Mouse (Mus musculus) neural tube, embryonic 15.5 days (tissue): ENCODE results near the gene Celsr1. TPM values are rescaled to one million over a fixed set of nuclear protein-coding genes. Genes with fewer than 3 reads are reported as not detected.
A peak's percentile ranks its signal among the peaks of the same experiment; 100 is the strongest.

Experiments used
- ATAC-seq: fragments of 200-750 bp; cut with Nextera tagmentation; 2 replicates; pipeline ENCODE4 v1.8.0; 2017; ENCODE audit warnings: mild to moderate bottlenecking, moderate TSS enrichment, moderate library complexity; ENCODE audit not compliant: low FRiP score
- H3K27ac ChIP-seq: fragments of 300-500 bp; sonication (generic); replicated peaks from 2 replicates; pipeline ENCODE4 v1.5.1; 2015; ENCODE audit warnings: mild to moderate bottlenecking, inconsistent platforms
- H3K27me3 ChIP-seq: fragments of 300-500 bp; sonication (generic); replicated peaks from 2 replicates; pipeline ENCODE4 v1.6.1; 2015; ENCODE audit warnings: inconsistent platforms
- H3K36me3 ChIP-seq: fragments of 300-500 bp; sonication (generic); 2 replicates; pipeline ENCODE4 v1.6.1; 2015; ENCODE audit warnings: inconsistent platforms
- H3K4me1 ChIP-seq: fragments of 300-500 bp; sonication (generic); 2 replicates; pipeline ENCODE4 v1.6.1; 2015; ENCODE audit warnings: inconsistent platforms
- H3K4me2 ChIP-seq: fragments of 300-500 bp; sonication (generic); 2 replicates; pipeline ENCODE4 v1.6.1; 2015; ENCODE audit warnings: inconsistent platforms, mild to moderate bottlenecking, moderate library complexity
- H3K4me3 ChIP-seq: fragments of 300-500 bp; sonication (generic); replicated peaks from 2 replicates; pipeline ENCODE4 v1.5.1; 2015; ENCODE audit warnings: mild to moderate bottlenecking, inconsistent platforms
- H3K9ac ChIP-seq: fragments of 300-500 bp; sonication (generic); replicated peaks from 2 replicates; pipeline ENCODE4 v1.6.1; 2015; ENCODE audit warnings: mild to moderate bottlenecking, inconsistent platforms
- H3K9me3 ChIP-seq: fragments of 300-500 bp; sonication (generic); replicated peaks from 2 replicates; pipeline ENCODE4 v1.6.1; 2016; ENCODE audit warnings: inconsistent platforms
- WGBS: fragments of 180-500 bp; shearing (Covaris S2); methylation state at CpG from one replicate; pipeline ENCODE4 v1.1.7; 2015; ENCODE audit warnings: mixed read lengths; 5-methylcytosine and 5-hydroxymethylcytosine counted together
- polyA plus RNA-seq: library from polyadenylated mRNA; unstranded; fragments of >200 nt; fragmentation: Nextera tagmentation; extraction: Ambion mirVana; gene quantifications from 2 replicates; pipeline ENCODE4 v1.2.1, GENCODE M21; 2015

Celsr1 gene
- polyA plus RNA-seq, 1 experiment from 2014 or later: 0.88 TPM

DNA sequence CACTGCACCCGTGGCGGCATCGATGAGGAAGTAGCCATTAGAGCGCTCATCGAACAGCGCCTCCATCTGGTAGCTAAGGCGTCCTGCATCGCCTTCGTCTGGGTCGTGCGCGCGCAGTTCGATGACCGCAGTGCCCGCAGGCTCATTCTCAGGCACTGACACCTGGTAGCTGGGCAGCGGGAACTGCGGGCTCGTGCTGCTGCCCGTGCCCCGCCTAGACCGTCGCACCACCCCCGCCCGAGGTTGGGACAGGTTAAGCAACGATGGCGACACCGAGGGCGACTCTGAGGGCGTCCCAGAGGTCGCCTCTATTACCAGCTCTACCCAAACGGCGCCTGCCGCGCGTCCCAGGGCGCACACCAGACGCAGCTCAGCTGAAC is 776 bp downstream of the Celsr1 start:
- Histone ChIP-seq H3K4me3 (peak overlapping the region; percentile 49), H3K9me3 (no peaks in the 10 kb centered on the region), H3K4me1 (peaks cover 26% of the 10 kb centered on the region), H3K36me3 (no peaks in the 10 kb centered on the region), H3K27ac (peak overlapping the region; percentile 54), H3K27me3 (peaks cover 38% of the 10 kb centered on the region), H3K4me2 (peak overlapping the region; percentile 90), H3K9ac (peak overlapping the region; percentile 37; the same call in 1 of the 2 replicates)
- under 1% methylated on average over 38 of the region's 38 CpGs for WGBS
- ATAC-seq: 0 out of 2 replicates have a peak, but pooled peaks have one; percentile 22

DNA sequence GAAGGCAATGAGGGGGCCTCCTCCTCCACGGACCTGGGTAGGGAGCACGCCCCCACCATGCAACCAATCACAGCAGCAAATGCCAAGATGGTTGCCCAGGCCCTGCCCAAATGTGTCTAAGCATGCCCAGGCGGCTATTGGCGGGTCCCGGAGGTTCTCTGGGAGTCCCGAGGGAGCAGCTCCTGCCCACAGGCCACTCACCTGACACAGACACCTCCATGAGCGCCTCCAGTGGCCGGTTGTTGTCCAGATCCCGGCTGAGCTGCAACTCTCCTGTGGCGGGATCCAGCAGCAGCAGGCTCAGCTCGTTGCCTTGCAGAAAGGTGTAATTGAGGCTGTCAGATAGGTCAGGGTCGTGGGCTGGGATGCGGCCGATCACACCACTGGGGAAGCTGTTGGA is 3.6 kb downstream of the Celsr1 start:
- 55% methylated on average over 14 of the region's 14 CpGs for WGBS

DNA sequence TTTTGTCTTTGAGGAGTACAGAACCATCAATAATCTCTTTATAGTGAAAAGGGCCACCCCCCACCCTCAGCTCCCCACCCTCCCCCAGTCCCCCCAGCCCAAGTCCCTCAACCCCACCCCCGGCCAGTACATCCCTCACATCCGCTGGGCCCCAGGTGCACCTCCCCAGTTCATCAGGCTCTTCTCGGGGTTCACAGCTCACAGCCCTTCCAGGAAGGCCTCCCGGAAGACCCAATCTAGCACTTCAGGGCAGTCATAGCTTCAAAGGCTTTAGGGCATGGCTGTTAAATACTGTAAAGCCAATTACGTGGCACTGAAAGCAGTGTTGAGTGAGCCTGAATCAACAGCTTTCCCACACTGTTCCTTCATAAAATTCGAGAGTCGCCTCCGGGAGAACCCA is 5.7 kb downstream of the Celsr1 start:
- H3K9me3 ChIP-seq: no peaks in the 10 kb centered on the region
- H3K4me3 ChIP-seq: no peak overlapping the region
- ATAC-seq: no peak
- H3K9ac ChIP-seq: no peak overlapping the region
- WGBS: 29% methylated on average over 8 of the region's 8 CpGs
- peak overlapping the region; percentile 28; the same call in 1 of the 2 replicates for H3K4me2 ChIP-seq
- no peak overlapping the region for H3K27ac ChIP-seq
- peaks cover 9% of the 10 kb centered on the region for H3K4me1 ChIP-seq
- H3K27me3 ChIP-seq: peaks cover 9% of the 10 kb centered on the region
- H3K36me3 ChIP-seq: no peaks in the 10 kb centered on the region

More for the DNA sequence above, 3.6 kb downstream of the Celsr1 start:
- Histone ChIP-seq H3K27me3 (peaks cover 30% of the 10 kb centered on the region), H3K9ac (no peak overlapping the region), H3K9me3 (no peaks in the 10 kb centered on the region), H3K36me3 (no peaks in the 10 kb centered on the region), H3K4me1 (peaks cover 26% of the 10 kb centered on the region), H3K27ac (no peak overlapping the region), H3K4me2 (peak overlapping the region; percentile 28), H3K4me3 (no peak overlapping the region)
- ATAC-seq: no peak

DNA sequence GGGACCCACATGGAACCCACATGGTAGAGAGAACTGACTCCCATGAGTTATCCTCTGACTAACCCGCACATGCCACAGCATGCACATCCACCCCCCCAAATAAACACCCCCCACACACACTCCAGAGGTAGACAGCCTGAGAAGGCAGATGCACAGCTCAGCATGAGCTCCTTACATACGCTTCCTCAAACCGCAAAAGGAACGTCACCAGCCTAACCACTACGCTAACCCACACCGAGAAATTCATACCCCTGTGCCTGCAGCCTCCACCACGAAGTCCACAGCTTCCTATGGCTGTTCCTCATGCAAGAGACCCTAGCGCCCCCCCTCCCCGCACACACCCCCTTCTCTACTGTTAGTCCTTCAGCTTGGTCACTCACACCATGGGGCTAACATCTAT is 11.6 kb downstream of the Celsr1 start:
- no peak overlapping the region for H3K27ac ChIP-seq
- peaks cover 14% of the 10 kb centered on the region; the same call in 1 of the 2 replicates for H3K4me1 ChIP-seq
- H3K4me2 ChIP-seq: no peak overlapping the region
- WGBS: 83% methylated on average over 9 of the region's 9 CpGs
- H3K36me3 ChIP-seq: no peaks in the 10 kb centered on the region
- no peaks in the 10 kb centered on the region for H3K27me3 ChIP-seq
- no peak overlapping the region for H3K9ac ChIP-seq
- no peak overlapping the region for H3K4me3 ChIP-seq
- H3K9me3 ChIP-seq: no peaks in the 10 kb centered on the region
- no peak for ATAC-seq

DNA sequence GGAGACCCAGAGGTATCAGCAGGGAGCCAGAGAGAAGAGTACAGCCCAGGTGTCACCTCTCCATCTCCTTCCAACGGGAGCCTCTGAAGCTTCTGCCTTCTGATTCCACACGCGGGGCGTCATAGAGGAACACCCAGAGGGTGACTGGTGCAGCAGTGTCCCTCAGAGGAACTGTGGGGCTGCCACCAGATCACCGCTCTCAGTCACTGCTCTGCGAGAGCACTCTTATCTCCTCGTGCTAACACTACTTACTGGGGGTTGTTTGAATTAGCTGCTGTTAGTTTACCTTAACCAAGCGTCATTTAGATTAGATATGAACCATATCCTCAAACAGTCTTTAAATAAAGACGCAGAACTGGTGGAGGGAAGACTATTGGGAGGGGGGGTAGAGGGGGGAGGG is 12.3 kb downstream of the Celsr1 start:
- Histone ChIP-seq H3K27ac (no peak overlapping the region), H3K4me3 (no peak overlapping the region), H3K9ac (no peak overlapping the region), H3K4me1 (peaks cover 14% of the 10 kb centered on the region; the same call in 1 of the 2 replicates), H3K9me3 (no peaks in the 10 kb centered on the region), H3K27me3 (no peaks in the 10 kb centered on the region), H3K36me3 (no peaks in the 10 kb centered on the region), H3K4me2 (no peak overlapping the region)
- WGBS: 78% methylated on average over 9 of the region's 9 CpGs
- ATAC-seq: no peak

DNA sequence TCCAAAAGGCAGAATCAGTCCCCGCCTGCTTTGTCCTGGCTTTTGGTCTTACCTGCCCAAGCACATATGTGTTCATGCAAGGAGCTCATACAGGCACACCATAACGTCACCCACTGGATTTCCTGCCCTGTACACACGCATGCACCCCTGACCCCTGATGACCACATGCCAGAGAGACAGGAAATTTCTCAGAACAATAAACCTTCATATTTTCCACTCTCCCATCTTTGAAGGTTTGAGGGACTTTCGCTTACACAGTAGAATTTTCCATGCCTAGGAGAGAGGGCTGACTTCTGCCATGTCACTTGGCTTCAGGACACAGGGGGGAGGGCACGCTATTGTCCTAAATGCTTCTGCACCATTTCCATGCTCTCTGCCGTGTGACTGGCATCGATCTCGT is 13.6 kb downstream of the Celsr1 start:
- 67% methylated on average over 8 of the region's 8 CpGs for WGBS
- no peaks in the 10 kb centered on the region for H3K36me3 ChIP-seq
- peaks cover 14% of the 10 kb centered on the region; the same call in 1 of the 2 replicates for H3K4me1 ChIP-seq
- H3K4me2 ChIP-seq: no peak overlapping the region
- no peak overlapping the region for H3K9ac ChIP-seq
- H3K9me3 ChIP-seq: no peaks in the 10 kb centered on the region
- H3K27me3 ChIP-seq: no peaks in the 10 kb centered on the region
- H3K4me3 ChIP-seq: no peak overlapping the region
- no peak for ATAC-seq
- H3K27ac ChIP-seq: no peak overlapping the region

DNA sequence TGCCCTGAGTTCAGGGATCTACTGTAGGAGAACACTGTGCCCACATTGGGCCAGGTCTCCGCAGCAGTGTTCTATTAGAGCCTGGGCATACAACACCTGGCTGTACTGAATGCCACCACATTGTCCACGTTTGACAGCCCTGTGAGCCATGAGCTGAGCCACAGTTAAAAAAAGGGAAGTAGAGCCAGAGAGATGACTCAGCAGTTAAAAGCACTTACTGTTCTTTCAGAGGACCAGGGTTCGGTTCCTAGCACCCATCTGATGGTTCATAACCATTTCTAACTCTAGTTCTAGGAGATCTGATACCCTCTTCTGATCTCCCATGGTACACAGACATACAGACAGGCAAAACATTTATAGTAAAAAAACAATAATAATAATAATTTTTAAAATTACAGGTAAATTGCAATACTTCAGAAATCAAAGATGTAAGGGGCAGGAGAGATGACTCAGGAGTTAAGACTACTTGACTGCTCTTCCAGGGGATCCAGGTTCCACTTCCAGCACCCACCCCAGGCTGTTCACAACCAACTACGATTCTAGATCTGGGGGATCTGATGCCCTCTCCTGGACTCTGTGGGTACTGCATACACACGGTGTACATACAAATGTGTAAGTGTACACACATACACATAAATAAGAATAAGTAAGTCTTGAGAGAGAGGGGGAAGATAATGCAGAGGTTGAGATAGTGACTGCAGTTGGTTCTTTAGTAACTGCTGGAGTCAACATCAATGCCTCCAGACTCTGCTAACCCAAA is 14.6 kb downstream of the Celsr1 start:
- Histone ChIP-seq H3K27me3 (no peaks in the 10 kb centered on the region), H3K27ac (no peak overlapping the region), H3K4me1 (peaks cover 16% of the 10 kb centered on the region), H3K36me3 (no peaks in the 10 kb centered on the region), H3K4me3 (no peak overlapping the region), H3K9ac (no peak overlapping the region), H3K4me2 (no peak overlapping the region), H3K9me3 (no peaks in the 10 kb centered on the region)
- no peak for ATAC-seq
- 97% methylated on average over 5 of the region's 5 CpGs for WGBS

DNA sequence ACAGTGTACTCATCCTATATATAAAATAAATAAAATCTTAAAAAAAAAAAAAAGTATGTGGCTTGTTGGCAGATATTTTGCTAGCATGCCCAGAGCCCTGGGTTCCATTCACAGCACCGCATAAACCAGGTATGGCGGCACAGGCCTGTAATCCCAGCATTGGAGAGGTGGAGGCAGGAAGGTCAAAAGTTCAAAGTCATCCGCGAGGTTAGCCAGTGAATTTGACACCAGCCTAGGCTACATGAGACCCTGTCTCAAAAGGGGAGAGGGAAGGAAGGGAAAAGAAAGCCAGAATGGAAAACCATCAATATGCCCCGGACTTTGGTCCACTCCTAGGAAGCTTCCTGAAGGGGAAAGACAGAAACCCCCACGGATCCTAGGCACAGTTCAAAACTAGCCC is 16.2 kb downstream of the Celsr1 start:
- Histone ChIP-seq H3K36me3 (no peaks in the 10 kb centered on the region), H3K4me3 (no peak overlapping the region), H3K27me3 (no peaks in the 10 kb centered on the region), H3K4me2 (no peak overlapping the region), H3K27ac (no peak overlapping the region), H3K4me1 (peaks cover 28% of the 10 kb centered on the region), H3K9me3 (no peaks in the 10 kb centered on the region), H3K9ac (no peak overlapping the region)
- ATAC-seq: no peak
- WGBS: 95% methylated on average over 6 of the region's 6 CpGs

DNA sequence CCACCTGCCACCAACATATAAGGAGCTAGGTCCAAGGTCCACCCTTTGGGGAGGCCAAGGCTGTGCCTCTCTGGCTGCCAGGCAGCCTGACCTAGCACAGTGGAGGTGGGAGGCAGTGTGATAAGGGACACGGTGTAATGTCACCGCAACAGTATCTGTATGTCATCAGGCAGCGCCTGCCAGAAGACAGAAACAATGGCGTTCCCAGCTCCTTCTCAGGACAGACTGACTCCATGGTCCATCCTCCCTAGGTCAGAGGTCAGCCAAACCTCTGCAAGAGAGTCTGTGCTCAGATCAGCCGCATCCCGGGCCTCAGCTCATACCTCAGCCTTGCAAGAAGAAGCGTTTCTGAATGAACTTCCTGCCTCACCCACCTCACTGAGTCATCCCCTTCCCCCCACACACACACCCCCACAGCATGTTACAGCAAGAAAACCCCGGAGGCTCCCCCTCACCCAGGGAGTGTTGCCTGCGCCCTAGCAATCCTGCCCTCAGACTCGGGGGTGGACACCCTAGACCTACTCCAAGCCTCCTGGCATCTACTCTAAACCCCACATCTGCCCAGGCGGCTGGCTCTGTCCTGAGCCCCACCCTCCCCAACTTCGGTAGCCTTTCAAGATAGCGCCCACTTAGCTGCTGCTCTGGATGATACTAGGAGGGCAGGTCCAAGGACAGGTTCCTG is 17.6 kb downstream of the Celsr1 start:
- Histone ChIP-seq H3K36me3 (no peaks in the 10 kb centered on the region), H3K4me2 (no peak overlapping the region), H3K4me3 (no peak overlapping the region), H3K4me1 (peaks cover 27% of the 10 kb centered on the region), H3K27ac (no peak overlapping the region), H3K9ac (no peak overlapping the region), H3K9me3 (no peaks in the 10 kb centered on the region), H3K27me3 (no peaks in the 10 kb centered on the region)
- 87% methylated on average over 13 of the region's 13 CpGs for WGBS
- ATAC-seq: no peak

DNA sequence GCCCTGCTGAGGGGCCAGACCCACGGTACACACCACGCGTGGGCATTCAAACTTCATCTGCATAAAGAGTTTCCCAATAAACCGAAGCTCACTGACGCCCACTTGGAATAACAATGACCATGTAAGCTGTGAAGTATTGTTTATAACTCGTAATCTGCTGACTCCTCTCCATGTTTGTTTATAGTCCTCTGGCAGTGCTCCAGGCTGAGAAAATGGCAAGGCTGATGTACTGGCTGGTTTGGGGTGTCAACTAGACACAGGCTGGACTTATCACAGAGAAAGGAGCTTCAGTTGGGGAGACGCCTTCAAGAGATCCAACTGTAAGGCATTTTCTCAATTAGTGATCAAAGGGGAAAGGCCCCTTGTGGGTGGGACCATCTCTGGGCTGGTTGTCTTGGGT is 18.6 kb downstream of the Celsr1 start:
- ATAC-seq: no peak
- Histone ChIP-seq H3K4me1 (peaks cover 19% of the 10 kb centered on the region), H3K4me3 (no peak overlapping the region), H3K27ac (no peak overlapping the region), H3K9ac (no peak overlapping the region), H3K9me3 (no peaks in the 10 kb centered on the region), H3K36me3 (no peaks in the 10 kb centered on the region), H3K27me3 (no peaks in the 10 kb centered on the region), H3K4me2 (no peak overlapping the region)
- WGBS: 73% methylated on average over 7 of the region's 7 CpGs

DNA sequence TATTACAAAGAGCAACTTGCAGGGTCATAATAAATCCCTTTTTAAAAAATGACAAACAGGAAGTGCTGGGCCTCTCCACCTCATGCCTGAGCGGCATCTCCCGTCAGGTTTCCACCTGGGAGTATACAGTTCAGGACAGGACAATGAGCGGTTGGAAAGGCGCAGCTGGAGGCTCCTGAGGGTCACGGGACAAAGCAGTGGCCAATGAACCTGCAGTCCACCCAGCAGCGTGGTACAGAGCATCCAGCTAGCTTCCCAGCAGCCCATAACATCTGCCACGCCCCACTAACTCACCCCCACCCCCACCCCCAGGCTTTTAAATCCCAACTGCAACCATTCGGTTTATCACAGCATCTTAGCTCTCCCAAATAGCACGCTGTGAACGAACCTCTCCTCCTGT is 19.9 kb downstream of the Celsr1 start:
- Histone ChIP-seq H3K27me3 (no peaks in the 10 kb centered on the region), H3K9ac (no peak overlapping the region), H3K4me3 (no peak overlapping the region), H3K36me3 (no peaks in the 10 kb centered on the region), H3K9me3 (no peaks in the 10 kb centered on the region), H3K4me1 (peaks cover 20% of the 10 kb centered on the region), H3K4me2 (no peak overlapping the region), H3K27ac (0 out of 2 replicates have a peak overlapping the region, but pooled peaks have one; percentile 3)
- 10% methylated on average over 10 of the region's 10 CpGs for WGBS
- ATAC-seq: no peak; the same call in 1 of the 2 replicates

DNA sequence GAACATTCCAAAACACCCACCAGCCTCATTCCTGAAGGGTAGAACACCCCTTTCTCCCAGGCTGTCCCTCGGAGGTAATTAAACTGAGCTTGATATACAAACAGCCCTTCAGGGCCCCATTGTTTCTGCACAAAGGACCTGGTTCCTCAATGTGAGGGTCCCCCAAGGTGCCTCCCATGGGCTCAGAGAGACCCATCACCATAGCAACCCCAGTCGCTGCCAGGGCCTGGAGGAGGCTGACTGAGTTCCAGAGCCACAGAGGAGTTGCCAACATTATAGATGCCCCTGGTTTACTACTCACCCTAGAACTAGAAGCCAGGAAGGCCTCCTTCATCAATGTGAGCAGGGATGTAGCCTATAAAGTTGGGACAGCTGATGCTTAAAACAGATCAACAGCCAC is 20.4 kb downstream of the Celsr1 start:
- Histone ChIP-seq H3K4me2 (no peak overlapping the region), H3K36me3 (no peaks in the 10 kb centered on the region), H3K9me3 (no peaks in the 10 kb centered on the region), H3K27ac (no peak overlapping the region), H3K27me3 (no peaks in the 10 kb centered on the region), H3K9ac (no peak overlapping the region), H3K4me1 (peaks cover 20% of the 10 kb centered on the region), H3K4me3 (no peak overlapping the region)
- ATAC-seq: peak; percentile 64; the same call in 1 of the 2 replicates
- WGBS: 17% methylated on average over 2 of the region's 2 CpGs
